Mouse (Mus musculus): ENCODE measurements at regions not wholly inside any gene's neighbourhood (a gene's known extent, or its start where the extent isn't known, plus 50 kb on each side); places are given as distances from the start of the nearest gene placed in this dataset.

DNA sequence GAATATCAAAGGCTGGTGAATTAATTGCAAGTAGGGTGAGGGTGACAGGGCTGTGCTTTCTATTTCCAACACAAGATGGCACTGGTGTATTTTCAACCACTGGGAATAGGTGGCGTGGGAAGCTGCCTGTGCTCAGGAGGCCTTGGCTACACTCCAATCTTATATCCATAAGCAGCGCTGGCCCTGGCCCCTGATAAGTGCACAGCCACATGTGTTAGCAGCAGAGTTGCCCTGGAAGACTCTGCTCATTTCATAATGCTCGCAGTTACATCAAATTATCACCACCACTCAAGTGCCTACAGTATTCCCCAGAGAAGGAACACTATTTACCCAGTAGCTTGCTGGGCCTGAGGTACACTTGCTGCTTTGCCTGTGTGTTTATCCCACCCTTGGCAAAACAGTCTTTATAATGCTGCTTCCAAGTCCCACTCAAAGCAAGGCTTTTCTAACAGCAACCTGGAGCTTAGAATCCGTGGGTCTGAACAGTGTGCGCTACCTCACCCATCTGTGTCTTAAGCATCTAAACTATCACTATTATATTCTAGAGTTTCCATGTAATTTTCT is 337.0 kb upstream of the Mpped2 start:
- DNase-seq (ENCODE audit: low read depth, low spot score): peak; percentile 34
- H3K4me1 ChIP-seq (ENCODE audit: control insufficient read depth in 1 of 2, insufficient read depth in 2 of 2, low read length in 2 of 2): no peaks in the 10 kb centered on the region
- no peak overlapping the region for H3K27ac ChIP-seq (ENCODE audit: control insufficient read depth, low read depth, low read length)
- H3K79me2 ChIP-seq (ENCODE audit: control insufficient read depth, insufficient read depth, low read length, poor library complexity): no peaks in the 10 kb centered on the region
- no peaks in the 10 kb centered on the region for H3K9me3 ChIP-seq (replicated peaks; ENCODE audit: insufficient read depth, low read length)
- H3K36me3 ChIP-seq (ENCODE audit: control insufficient read depth in 1 of 2, insufficient read depth in 2 of 2, low read length in 2 of 2): no peaks in the 10 kb centered on the region
- H3K9ac ChIP-seq (ENCODE audit: control insufficient read depth, low read depth, low read length, poor library complexity, severe bottlenecking): no peak overlapping the region
- H3K4me3 ChIP-seq (ENCODE audit: control insufficient read depth in 1 of 2, insufficient read depth in 1 of 2, low read depth in 2 of 2, low read length in 2 of 2): no peak overlapping the region
- TF ChIP-seq POLR2AphosphoS2 (IDR thresholded peaks at IDR 0.05; ENCODE audit: low read length) (no peak), SMC3 (IDR thresholded peaks at IDR 0.05; ENCODE audit: low read depth, low read length) (peak; percentile 54), ZC3H11A (IDR thresholded peaks at IDR 0.05; ENCODE audit: low read depth, low read length) (peak; percentile 29; the same call in 1 of the 2 replicates), UBTF (IDR thresholded peaks at IDR 0.05; ENCODE audit: borderline replicate concordance, insufficient read depth, low read depth, low read length) (no peak), BHLHE40 (IDR thresholded peaks at IDR 0.05; ENCODE audit: borderline replicate concordance, low read depth, low read length) (no peak), MAZ (IDR thresholded peaks at IDR 0.05; ENCODE audit: low read depth, low read length) (no peak), CTCF (IDR thresholded peaks at IDR 0.05 in 2 of 3, conservative IDR thresholded peaks at IDR 0.05 in 1 of 3; ENCODE audit: control insufficient read depth in 1 of 3, insufficient read depth in 1 of 3, low read depth in 2 of 3, low read length in 3 of 3, poor library complexity in 1 of 3, severe bottlenecking in 1 of 3) (peak in 2 of 3 experiments; percentile 31 to 53; a peak in 3 of 6 replicates), RAD21 (IDR thresholded peaks at IDR 0.05; ENCODE audit: low read depth, low read length) (peak; percentile 60)
- peaks cover 0 to 2% of the 10 kb centered on the region in 2 experiments; a peak in 1 of 4 replicates for H3K27me3 ChIP-seq (ENCODE audit: control insufficient read depth in 1 of 2, insufficient read depth in 2 of 2, low read length in 2 of 2)

DNA sequence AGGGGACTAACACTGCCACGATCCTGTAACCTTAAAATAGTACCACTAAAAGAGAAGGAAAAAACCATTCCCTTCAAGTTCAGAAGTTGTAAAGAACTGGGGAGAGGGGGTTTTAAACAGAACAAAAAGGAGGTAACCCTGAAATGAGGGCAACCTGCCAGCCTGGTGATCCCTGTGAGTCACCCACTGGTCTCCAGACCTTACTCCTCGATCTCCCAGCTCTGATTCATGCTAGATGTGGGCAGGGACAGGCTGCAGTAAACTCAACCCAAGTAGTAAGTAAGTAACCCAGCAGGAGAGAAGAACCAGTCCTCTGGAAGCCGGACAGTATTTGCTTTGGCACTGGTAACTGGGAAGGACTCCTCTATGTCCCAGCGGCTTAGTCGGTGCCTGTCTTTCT is 324.4 kb upstream of the Mpped2 start:
- Histone ChIP-seq H3K79me2 (ENCODE audit: control insufficient read depth, insufficient read depth, low read length, poor library complexity) (no peaks in the 10 kb centered on the region), H3K9me3 (replicated peaks; ENCODE audit: insufficient read depth, low read length) (no peaks in the 10 kb centered on the region), H3K9ac (ENCODE audit: control insufficient read depth, low read depth, low read length, poor library complexity, severe bottlenecking) (no peak overlapping the region), H3K4me3 (ENCODE audit: control insufficient read depth in 1 of 2, insufficient read depth in 1 of 2, low read depth in 2 of 2, low read length in 2 of 2) (no peak overlapping the region), H3K27ac (ENCODE audit: control insufficient read depth, low read depth, low read length) (no peak overlapping the region), H3K27me3 (ENCODE audit: control insufficient read depth in 1 of 2, insufficient read depth in 2 of 2, low read length in 2 of 2) (no peaks in the 10 kb centered on the region), H3K4me1 (ENCODE audit: control insufficient read depth in 1 of 2, insufficient read depth in 2 of 2, low read length in 2 of 2) (no peaks in the 10 kb centered on the region), H3K36me3 (ENCODE audit: control insufficient read depth in 1 of 2, insufficient read depth in 2 of 2, low read length in 2 of 2) (no peaks in the 10 kb centered on the region)
- no peak for TF ChIP-seq SIN3A (IDR thresholded peaks at IDR 0.05; ENCODE audit: low read length)
- no peak for TF ChIP-seq NRF1 (IDR thresholded peaks at IDR 0.05; ENCODE audit: insufficient read depth, low read depth, low read length, poor library complexity, severe bottlenecking)
- TF ChIP-seq ETS1 (IDR thresholded peaks at IDR 0.05; ENCODE audit: low read depth, low read length): no peak
- no peak for TF ChIP-seq CHD2 (IDR thresholded peaks at IDR 0.05; ENCODE audit: low read length)
- no peak for TF ChIP-seq CHD1 (IDR thresholded peaks at IDR 0.05; ENCODE audit: low read depth, low read length)
- TF ChIP-seq MAZ (IDR thresholded peaks at IDR 0.05; ENCODE audit: low read depth, low read length): no peak
- TF ChIP-seq MEF2A (IDR thresholded peaks at IDR 0.05; ENCODE audit: extremely low read depth, insufficient replicate concordance, low read depth, low read length, poor library complexity, severe bottlenecking): no peak
- no peak for TF ChIP-seq USF2 (IDR thresholded peaks at IDR 0.05; ENCODE audit: borderline replicate concordance in 1 of 2, insufficient read depth in 1 of 2, low read depth in 1 of 2, low read length in 2 of 2)
- no peak for TF ChIP-seq MYC (IDR thresholded peaks at IDR 0.05; ENCODE audit: low read depth, low read length)
- TF ChIP-seq RCOR1 (IDR thresholded peaks at IDR 0.05; ENCODE audit: low read depth, low read length): no peak
- TF ChIP-seq NELFE (IDR thresholded peaks at IDR 0.05; ENCODE audit: low read depth, low read length): no peak
- DNase-seq (ENCODE audit: low read depth, low spot score): no peak
